Mouse (Mus musculus) brain, embryonic 14.5 days (tissue): ENCODE measurements around the gene Grid2.

ENCODE experiments used
- CTCF ChIP-seq: fragments of 200-500 bp; IDR thresholded peaks from 2 replicates; pipeline ENCODE4 v1.5.1; 2012; ENCODE audit warnings: inconsistent platforms, mild to moderate bottlenecking, moderate library complexity, borderline replicate concordance; ENCODE audit not compliant: insufficient read depth, insufficient read length; ENCODE audit errors: extremely low read depth
- POLR2A ChIP-seq: fragments of 200-500 bp; IDR thresholded peaks from 2 replicates; pipeline ENCODE4 v1.6.1; 2012; ENCODE audit warnings: mild to moderate bottlenecking, inconsistent platforms, borderline replicate concordance; ENCODE audit not compliant: poor library complexity, insufficient read depth, insufficient read length, severe bottlenecking; ENCODE audit errors: extremely low read depth

DNA sequence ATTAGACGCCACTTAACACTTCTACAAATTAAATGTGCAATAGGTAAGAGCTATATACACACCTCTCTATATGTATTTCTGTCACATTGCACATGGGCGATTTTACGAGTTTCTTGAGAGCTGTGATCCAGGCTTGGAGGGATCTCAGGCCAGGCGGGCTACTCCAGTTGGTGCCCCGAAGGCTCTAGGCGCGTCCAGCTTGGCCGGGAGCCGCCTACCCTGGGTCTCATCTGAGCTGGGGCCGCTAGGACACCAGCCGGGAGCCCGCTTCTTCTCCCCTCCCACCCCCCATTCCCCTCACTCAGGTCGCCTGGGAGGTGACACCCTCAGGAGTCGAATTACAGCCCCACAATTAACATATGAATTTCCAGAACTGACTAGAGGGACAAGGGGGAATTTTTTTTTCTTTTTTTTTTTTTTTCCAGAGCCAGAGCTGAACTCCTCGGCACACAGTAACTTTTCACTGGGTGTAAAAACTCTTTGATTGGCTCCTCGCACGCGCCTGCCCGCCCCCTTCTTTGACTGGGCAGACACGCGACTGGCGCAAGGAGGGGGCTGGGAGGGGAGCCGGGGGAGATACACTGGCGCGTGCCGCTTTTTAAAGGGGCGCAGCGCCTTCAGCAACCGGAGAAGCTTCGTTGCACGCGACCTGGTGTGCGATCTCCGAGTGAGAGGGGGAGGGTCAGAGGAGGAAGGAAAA, 1473.0 kb downstream of the Grid2 start, which contains the start of gene Atoh1:
- TF ChIP-seq POLR2A = no peak
- no peak for TF ChIP-seq CTCF
